Mouse (Mus musculus): ENCODE results near the gene Gm13276. TPM values are rescaled to one million over a fixed set of nuclear protein-coding genes. Genes with fewer than 3 reads are reported as not detected.
"Not testable (repeated sequence)": the region's sequence is repeated elsewhere in the genome, so short reads cannot be mapped to it uniquely, and the experiment has no call there.

Gm13276 gene
- not detected for total RNA-seq (2021)

GRCm38 (mm10) chr4:88785409-88785808 is at the start of gene Gm13276:
Gm13276 (plus strand) TSS chr4:88785709.
- not testable (repeated sequence) for DNase-seq

- peak; percentile 84 for DNase-seq
These were observed 47.0 kb upstream of the Gm13276 start for GRCm38 (mm10) chr4:88738480-88738879.

GRCm38 (mm10) chr4:88739036-88739435 is 46.5 kb upstream of the Gm13276 start:
- DNase-seq: no peak

GRCm38 (mm10) chr4:88741426-88741825 is 44.1 kb upstream of the Gm13276 start:
- no peak for DNase-seq

- no peak for DNase-seq
These were observed 42.6 kb upstream of the Gm13276 start for GRCm38 (mm10) chr4:88742771-88743371.

GRCm38 (mm10) chr4:88744207-88744606 is 41.3 kb upstream of the Gm13276 start:
- DNase-seq: no peak

GRCm38 (mm10) chr4:88749926-88750325 is 35.6 kb upstream of the Gm13276 start:
- DNase-seq: no peak

- DNase-seq: peak; percentile 75
These were observed 30.6 kb upstream of the Gm13276 start, which contains the start of gene Gm13271 for GRCm38 (mm10) chr4:88754818-88755340. Gm13271 (plus strand) TSS chr4:88754868.

- peak; percentile 21 for DNase-seq
These were observed 28.7 kb upstream of the Gm13276 start for GRCm38 (mm10) chr4:88756581-88757513.

GRCm38 (mm10) chr4:88757628-88758031 is 27.9 kb upstream of the Gm13276 start:
- peak; percentile 91 for DNase-seq

GRCm38 (mm10) chr4:88758751-88759150 is 26.8 kb upstream of the Gm13276 start:
- DNase-seq: not testable (repeated sequence)

GRCm38 (mm10) chr4:88759610-88760268 is 25.8 kb upstream of the Gm13276 start, which contains the start of gene Gm13283:
Gm13283 (plus strand) TSS chr4:88760119.
- DNase-seq: peak; percentile 45

- peak; percentile 80 for DNase-seq
These were observed 25.1 kb upstream of the Gm13276 start for GRCm38 (mm10) chr4:88760431-88760830.

- peak; percentile 79 for DNase-seq
These were observed 23.7 kb upstream of the Gm13276 start for GRCm38 (mm10) chr4:88761776-88762175.

- peak; percentile 21 for DNase-seq
These were observed 23.2 kb upstream of the Gm13276 start for GRCm38 (mm10) chr4:88762341-88762740.

- peak; percentile 64 for DNase-seq
These were observed 22.0 kb upstream of the Gm13276 start for GRCm38 (mm10) chr4:88763384-88764018.

GRCm38 (mm10) chr4:88773534-88773933 is 12.0 kb upstream of the Gm13276 start, which contains the start of gene Gm13290:
Gm13290 (plus strand) TSS chr4:88773834.
- DNase-seq: not testable (repeated sequence)

- not testable (repeated sequence) for DNase-seq
These were observed 8.9 kb upstream of the Gm13276 start, which contains the start of gene Gm13289 for GRCm38 (mm10) chr4:88776622-88777021. Gm13289 (plus strand) TSS chr4:88776922.

- not testable (repeated sequence) for DNase-seq
These were observed 6.0 kb upstream of the Gm13276 start, which contains the start of gene Gm13272 for GRCm38 (mm10) chr4:88779550-88779949. Gm13272 (plus strand) TSS chr4:88779850.

- not testable (repeated sequence) for DNase-seq
These were observed 5.2 kb upstream of the Gm13276 start for GRCm38 (mm10) chr4:88780320-88780719.

GRCm38 (mm10) chr4:88781831-88782230 is 3.7 kb upstream of the Gm13276 start, which contains the start of gene Ifnz:
Ifnz (plus strand) TSS chr4:88782131.
- DNase-seq: not testable (repeated sequence)

GRCm38 (mm10) chr4:88782335-88782734 is 3.2 kb upstream of the Gm13276 start:
- DNase-seq: peak; percentile 33
